Mouse (Mus musculus): Measurements from ENCODE around the gene Slc13a2. TPM values are rescaled to one million over a fixed set of nuclear protein-coding genes. Genes with fewer than 3 reads are reported as not detected.

Gene Slc13a2
- total RNA-seq (2021) = not detected
- long read RNA-seq, experiment 1 = 0 reads
- long read RNA-seq, experiment 2, partial matches to known transcripts = 0 of 1 reads
- long read RNA-seq, experiment 2, other reads (novel, unspliced or antisense) = 0 of 1 reads

- no peak for DNase-seq (ENCODE audit: low spot score in 2 of 2)
Measured at GRCm38 (mm10) chr11:78422055-78422819, at the start of gene Slc13a2. Slc13a2 (minus strand) TSS chr11:78422217.

GRCm38 (mm10) chr11:78471326-78472103 lies 49.5 kb upstream of the Slc13a2 start:
- DNase-seq (ENCODE audit: low spot score in 2 of 2) = peak in 1 of 2 experiments; percentile 30

- no peak for DNase-seq (ENCODE audit: low spot score in 2 of 2)
Measured at GRCm38 (mm10) chr11:78467932-78468331, 45.9 kb upstream of the Slc13a2 start.

- DNase-seq (ENCODE audit: low spot score in 2 of 2) = no peak
Measured at GRCm38 (mm10) chr11:78467515-78467914, 45.5 kb upstream of the Slc13a2 start.

- DNase-seq (ENCODE audit: low spot score in 2 of 2) = no peak
Measured at GRCm38 (mm10) chr11:78466242-78466912, 44.4 kb upstream of the Slc13a2 start.

GRCm38 (mm10) chr11:78465568-78466180 lies 43.7 kb upstream of the Slc13a2 start, which contains the start of gene Slc46a1:
Slc46a1 (plus strand) TSS chr11:78465697.
- DNase-seq (ENCODE audit: low spot score in 2 of 2) = peak; percentile 80 to 84

GRCm38 (mm10) chr11:78465116-78465515 lies 43.1 kb upstream of the Slc13a2 start:
- no peak for DNase-seq (ENCODE audit: low spot score in 2 of 2)

GRCm38 (mm10) chr11:78463286-78464036 lies 41.4 kb upstream of the Slc13a2 start:
- DNase-seq (ENCODE audit: low spot score in 2 of 2) = peak in 1 of 2 experiments; percentile 34

- DNase-seq (ENCODE audit: low spot score in 2 of 2) = no peak
Measured at GRCm38 (mm10) chr11:78462669-78463068, 40.7 kb upstream of the Slc13a2 start.

- no peak for DNase-seq (ENCODE audit: low spot score in 2 of 2)
Measured at GRCm38 (mm10) chr11:78461894-78462293, 39.9 kb upstream of the Slc13a2 start.

- no peak for DNase-seq (ENCODE audit: low spot score in 2 of 2)
Measured at GRCm38 (mm10) chr11:78458740-78459139, 36.7 kb upstream of the Slc13a2 start.

- DNase-seq (ENCODE audit: low spot score in 2 of 2) = peak; percentile 45 to 64
Measured at GRCm38 (mm10) chr11:78455308-78455707, 33.3 kb upstream of the Slc13a2 start.

- DNase-seq (ENCODE audit: low spot score in 2 of 2) = no peak
Measured at GRCm38 (mm10) chr11:78454276-78454675, 32.3 kb upstream of the Slc13a2 start.

GRCm38 (mm10) chr11:78453675-78454074 lies 31.7 kb upstream of the Slc13a2 start:
- DNase-seq (ENCODE audit: low spot score in 2 of 2) = peak; percentile 61 to 62

- DNase-seq (ENCODE audit: low spot score in 2 of 2) = no peak
Measured at GRCm38 (mm10) chr11:78450337-78450736, 28.3 kb upstream of the Slc13a2 start.

- no peak for DNase-seq (ENCODE audit: low spot score in 2 of 2)
Measured at GRCm38 (mm10) chr11:78448242-78448641, 26.2 kb upstream of the Slc13a2 start.

- DNase-seq (ENCODE audit: low spot score in 2 of 2) = no peak
Measured at GRCm38 (mm10) chr11:78447168-78447567, 25.2 kb upstream of the Slc13a2 start.

GRCm38 (mm10) chr11:78443115-78443514 lies 21.1 kb upstream of the Slc13a2 start:
- DNase-seq (ENCODE audit: low spot score in 2 of 2) = no peak

GRCm38 (mm10) chr11:78438399-78438930 lies 16.4 kb upstream of the Slc13a2 start:
- no peak for DNase-seq (ENCODE audit: low spot score in 2 of 2)

GRCm38 (mm10) chr11:78437182-78437581 lies 15.2 kb upstream of the Slc13a2 start:
- no peak for DNase-seq (ENCODE audit: low spot score in 2 of 2)

Data from adrenal gland, adult 18-20 months (tissue).